12 mouse cellular contexts compared by ENCODE assay signal in genomic region chr15:77831754-77832457, GRCm38 (mm10). TPM values are rescaled to one million over a fixed set of nuclear protein-coding genes. Genes with fewer than 3 reads are reported as not detected.
DNase-seq lines count a peak whose midpoint lies in the region; ATAC-seq and TF ChIP-seq lines count a peak whose summit lies in the region.
"Had no signal": no experiment of that assay in that cellular context is flagged by ENCODE, and none has a peak within 500 bp of the region (broad histone marks: within the 10 kb centered on the region; RNA-seq: fewer than 3 reads in every experiment).

No protein-coding gene starts in this region.

- peak overlapping the region; percentile 61 for H3K27ac ChIP-seq in liver, adult 2 months (replicated peaks; ENCODE audit: insufficient read depth, low read depth, low read length)
- peak overlapping the region; percentile 70 for H3K27ac ChIP-seq in intestine, embryonic 16.5 days (ENCODE audit: low read length)
- H3K27ac ChIP-seq in small intestine, adult 2 months (ENCODE audit: insufficient read depth, low read depth, low read length): peak overlapping the region; percentile 75
- no peak overlapping the region for H3K27ac ChIP-seq in neural tube, embryonic 15.5 days (replicated peaks)
- H3K27ac ChIP-seq: forebrain, embryonic 13.5 days; midbrain, embryonic 10.5 days; neural tube, embryonic 13.5 days had no signal

- 20% methylated on average over 8 of the region's 8 CpGs for WGBS in liver, adult 2 months
- WGBS in intestine, embryonic 16.5 days: 67% methylated on average over 8 of the region's 8 CpGs
- 24% methylated on average over 8 of the region's 8 CpGs for WGBS in small intestine, adult 2 months
- 84% methylated on average over 8 of the region's 8 CpGs for WGBS in neural tube, embryonic 15.5 days

- no peaks in the 10 kb centered on the region for H3K9me3 ChIP-seq in intestine, embryonic 16.5 days (ENCODE audit: control insufficient read depth, low read length)
- no peaks in the 10 kb centered on the region for H3K9me3 ChIP-seq in neural tube, embryonic 15.5 days (replicated peaks)
- H3K9me3 ChIP-seq: forebrain, embryonic 13.5 days; midbrain, embryonic 10.5 days; neural tube, embryonic 13.5 days had no signal

- ATAC-seq in cerebellum, adult (ENCODE audit: insufficient number of reproducible peaks, low FRiP score, low TSS enrichment): no peak
- ATAC-seq in intestine, embryonic 16.5 days: no peak
- ATAC-seq in inflammation-experienced regulatory T-cells, adult 6 months: no peak
- no peak for ATAC-seq in neural tube, embryonic 15.5 days (ENCODE audit: low FRiP score)
- ATAC-seq: forebrain, embryonic 13.5 days had no signal

- TF ChIP-seq POLR2A in liver, adult 2 months (IDR thresholded peaks at IDR 0.05; ENCODE audit: extremely low read depth, insufficient read depth, low read length): no peak
- TF ChIP-seq POLR2A in small intestine, adult 2 months (IDR thresholded peaks at IDR 0.05; ENCODE audit: low read depth, low read length): no peak

- peaks cover 80% of the 10 kb centered on the region for H3K79me2 ChIP-seq in liver, adult 2 months (ENCODE audit: control insufficient read depth, insufficient read depth, low read length)

- no peaks in the 10 kb centered on the region for H3K27me3 ChIP-seq in liver, adult 2 months (ENCODE audit: control insufficient read depth, insufficient read depth, low read length)
- H3K27me3 ChIP-seq in intestine, embryonic 16.5 days (replicated peaks; ENCODE audit: control insufficient read depth, insufficient read depth, low read length): no peaks in the 10 kb centered on the region
- H3K27me3 ChIP-seq in small intestine, adult 2 months (ENCODE audit: control insufficient read depth, insufficient read depth, low read length): no peaks in the 10 kb centered on the region
- H3K27me3 ChIP-seq in neural tube, embryonic 15.5 days (replicated peaks): no peaks in the 10 kb centered on the region
- H3K27me3 ChIP-seq: forebrain, embryonic 13.5 days; neural tube, embryonic 13.5 days had no signal

- DNase-seq in cerebellum, adult 8-10 months: peak; percentile 4
- DNase-seq in liver, adult 2 months (ENCODE audit: extremely low read depth, low read depth, low spot score): no peak
- DNase-seq in liver: no peak
- DNase-seq: spleen, adult 18-20 months had no signal

- peaks cover 65% of the 10 kb centered on the region for H3K4me1 ChIP-seq in liver, adult 2 months (ENCODE audit: control insufficient read depth, insufficient read depth, low read length)
- peaks cover 88% of the 10 kb centered on the region for H3K4me1 ChIP-seq in intestine, embryonic 16.5 days (ENCODE audit: control insufficient read depth, insufficient read depth, low read length)
- H3K4me1 ChIP-seq in small intestine, adult 2 months (ENCODE audit: control insufficient read depth, insufficient read depth, insufficient read length, low read length): peaks cover 76% of the 10 kb centered on the region
- peaks cover 17% of the 10 kb centered on the region; the same call in 1 of the 2 replicates for H3K4me1 ChIP-seq in neural tube, embryonic 15.5 days

- no peak overlapping the region for H3K9ac ChIP-seq in liver, adult 2 months (ENCODE audit: low read depth, low read length)
- H3K9ac ChIP-seq in intestine, embryonic 16.5 days (ENCODE audit: low read depth, low read length): peak overlapping the region; percentile 30; the same call in 1 of the 2 replicates
- no peak overlapping the region for H3K9ac ChIP-seq in neural tube, embryonic 15.5 days (replicated peaks)
- H3K9ac ChIP-seq: forebrain, embryonic 13.5 days; neural tube, embryonic 13.5 days had no signal

- H3K36me3 ChIP-seq in liver, adult 2 months (ENCODE audit: control insufficient read depth, insufficient read depth, low read length): no peaks in the 10 kb centered on the region
- H3K36me3 ChIP-seq in intestine, embryonic 16.5 days (ENCODE audit: control insufficient read depth, insufficient read depth, low read length): no peaks in the 10 kb centered on the region; the same call in 1 of the 2 replicates
- peaks cover 9% of the 10 kb centered on the region for H3K36me3 ChIP-seq in small intestine, adult 2 months (ENCODE audit: control insufficient read depth, insufficient read depth, low read length)
- 0 out of 2 replicates have a peak, but pooled peaks cover 3% of the 10 kb centered on the region for H3K36me3 ChIP-seq in neural tube, embryonic 15.5 days
- H3K36me3 ChIP-seq: neural tube, embryonic 13.5 days had no signal

- no peak overlapping the region for H3K4me3 ChIP-seq in liver, adult 2 months (ENCODE audit: insufficient read depth, low read depth, low read length)
- H3K4me3 ChIP-seq in intestine, embryonic 16.5 days (ENCODE audit: low read length): no peak overlapping the region
- no peak overlapping the region for H3K4me3 ChIP-seq in small intestine, adult 2 months (ENCODE audit: low read depth, low read length)
- H3K4me3 ChIP-seq in neural tube, embryonic 15.5 days (replicated peaks): no peak overlapping the region
- H3K4me3 ChIP-seq: forebrain, embryonic 13.5 days; midbrain, embryonic 10.5 days; neural tube, embryonic 13.5 days had no signal

- TF ChIP-seq CTCF in liver, adult 2 months (IDR thresholded peaks at IDR 0.05; ENCODE audit: low read depth, low read length): no peak
- TF ChIP-seq CTCF in small intestine, adult 2 months (IDR thresholded peaks at IDR 0.05; ENCODE audit: extremely low read depth, insufficient read length, insufficient replicate concordance, low read depth, low read length): no peak

- no peak overlapping the region for H3K4me2 ChIP-seq in intestine, embryonic 16.5 days (ENCODE audit: low read depth, low read length)
- no peak overlapping the region for H3K4me2 ChIP-seq in neural tube, embryonic 15.5 days
- H3K4me2 ChIP-seq: forebrain, embryonic 13.5 days; neural tube, embryonic 13.5 days had no signal

RNA-seq across cellular contexts. Expression of gene Myh9, which starts 10.1 kb away (rescaled TPM):
- 54.4 and 69.5 TPM in 2 replicates for total RNA-seq in liver, adult 2 months (2014; rRNA removed)
- 22.5 and 24.1 TPM in 2 replicates for polyA plus RNA-seq in liver, adult 2 months (2012; rRNA removed)
- 39.1 and 43.8 TPM in 2 replicates for polyA plus RNA-seq in intestine, embryonic 16.5 days (2015; fragmentation: Nextera tagmentation; extraction: Ambion mirVana)
- polyA plus RNA-seq in small intestine, adult 2 months (2012; rRNA removed): 44.8 and 89.4 TPM in 2 replicates
- polyA plus RNA-seq in inflammation-experienced regulatory T-cells, adult 6 months (2017; shearing (Covaris generic)): 100 to 1,000 TPM; 218 to 293 (median 259) TPM
- polyA plus RNA-seq in neural tube, embryonic 15.5 days (2015; fragmentation: Nextera tagmentation; extraction: Ambion mirVana): 9.6 and 17.7 TPM in 2 replicates
